Mouse (Mus musculus): ENCODE data around the gene 1700024G13Rik. TPM values are rescaled to one million over a fixed set of nuclear protein-coding genes. Genes with fewer than 3 reads are reported as not detected.

1700024G13Rik gene
- polyA plus RNA-seq, 2 experiments: not detected

GRCm38 (mm10) chr14:32332515-32333445, 55.4 kb downstream of the 1700024G13Rik start:
- no peaks in the 10 kb centered on the region for H3K9me3 ChIP-seq (ENCODE audit: control insufficient read depth, low read length)
- H3K27ac ChIP-seq (replicated peaks; ENCODE audit: low read depth, low read length): no peak overlapping the region
- no peaks in the 10 kb centered on the region for H3K27me3 ChIP-seq (ENCODE audit: control insufficient read depth, insufficient read depth, low read length)
- no peaks in the 10 kb centered on the region for H3K4me1 ChIP-seq (ENCODE audit: control insufficient read depth, insufficient read depth, low read length)
- H3K4me3 ChIP-seq (replicated peaks; ENCODE audit: low read length): no peak overlapping the region
- WGBS: 85% methylated on average over 20 of the region's 20 CpGs
- no peak for DNase-seq (ENCODE audit: low spot score)
- no peak overlapping the region for H3K4me2 ChIP-seq (replicated peaks; ENCODE audit: low read depth, low read length, severe bottlenecking)
- no peak for TF ChIP-seq POLR2A (IDR thresholded peaks at IDR 0.05; ENCODE audit: borderline replicate concordance, extremely low read depth, insufficient read depth, insufficient read length)
- H3K9ac ChIP-seq (ENCODE audit: low read depth, low read length, severe bottlenecking): no peak overlapping the region
- H3K36me3 ChIP-seq (ENCODE audit: control insufficient read depth, insufficient read depth, low read length): peaks cover 2% of the 10 kb centered on the region; the same call in 1 of the 2 replicates
- no peak for ATAC-seq (ENCODE audit: low FRiP score, low read depth)

GRCm38 (mm10) chr14:32327366-32327765, 60.8 kb downstream of the 1700024G13Rik start:
- Histone ChIP-seq H3K27ac (replicated peaks; ENCODE audit: low read depth, low read length) (no peak overlapping the region), H3K4me2 (replicated peaks; ENCODE audit: low read depth, low read length, severe bottlenecking) (no peak overlapping the region), H3K27me3 (ENCODE audit: control insufficient read depth, insufficient read depth, low read length) (no peaks in the 10 kb centered on the region), H3K9ac (ENCODE audit: low read depth, low read length, severe bottlenecking) (no peak overlapping the region), H3K36me3 (ENCODE audit: control insufficient read depth, insufficient read depth, low read length) (no peaks in the 10 kb centered on the region), H3K4me1 (ENCODE audit: control insufficient read depth, insufficient read depth, low read length) (no peaks in the 10 kb centered on the region), H3K9me3 (ENCODE audit: control insufficient read depth, low read length) (no peaks in the 10 kb centered on the region), H3K4me3 (replicated peaks; ENCODE audit: low read length) (no peak overlapping the region)
- 91% methylated on average over 9 of the region's 9 CpGs for WGBS
- DNase-seq (ENCODE audit: low spot score) (no peak), ATAC-seq (ENCODE audit: low FRiP score, low read depth) (no peak)
- no peak for TF ChIP-seq POLR2A (IDR thresholded peaks at IDR 0.05; ENCODE audit: borderline replicate concordance, extremely low read depth, insufficient read depth, insufficient read length)

Other genes starting within 250 kb of the 1700024G13Rik start
- gene Msmb, start 246.4 kb downstream of the 1700024G13Rik start, polyA plus RNA-seq (2012; rRNA removed): not detected in 2 replicates
- gene Msmb, start 246.4 kb downstream of the 1700024G13Rik start, polyA plus RNA-seq (2014; fragmentation: Nextera tagmentation; extraction: Ambion mirVana): not detected in 2 replicates
- gene Ncoa4, start 228.5 kb downstream of the 1700024G13Rik start, polyA plus RNA-seq (2012; rRNA removed): 40.8 and 45.6 TPM in 2 replicates
- gene Ncoa4, start 228.5 kb downstream of the 1700024G13Rik start, polyA plus RNA-seq (2014; fragmentation: Nextera tagmentation; extraction: Ambion mirVana): 106 and 113 TPM in 2 replicates
- gene Timm23, start 186.5 kb downstream of the 1700024G13Rik start, polyA plus RNA-seq (2012; rRNA removed): 158 and 183 TPM in 2 replicates
- 301 and 309 TPM in 2 replicates for gene Timm23, start 186.5 kb downstream of the 1700024G13Rik start, polyA plus RNA-seq (2014; fragmentation: Nextera tagmentation; extraction: Ambion mirVana)
- gene Parg, start 186.4 kb downstream of the 1700024G13Rik start, polyA plus RNA-seq (2012; rRNA removed): 19.1 and 19.5 TPM in 2 replicates
- 44.5 and 49.2 TPM in 2 replicates for gene Parg, start 186.4 kb downstream of the 1700024G13Rik start, polyA plus RNA-seq (2014; fragmentation: Nextera tagmentation; extraction: Ambion mirVana)
- 11.2 and 13.3 TPM in 2 replicates for gene Ogdhl, start 66.4 kb downstream of the 1700024G13Rik start, polyA plus RNA-seq (2012; rRNA removed)
- 9.7 and 11.4 TPM in 2 replicates for gene Ogdhl, start 66.4 kb downstream of the 1700024G13Rik start, polyA plus RNA-seq (2014; fragmentation: Nextera tagmentation; extraction: Ambion mirVana)
- 0.04 and 0.14 TPM in 2 replicates for gene Slc18a3, start 76.5 kb upstream of the 1700024G13Rik start, polyA plus RNA-seq (2012; rRNA removed)
- not detected in 2 replicates for gene Slc18a3, start 76.5 kb upstream of the 1700024G13Rik start, polyA plus RNA-seq (2014; fragmentation: Nextera tagmentation; extraction: Ambion mirVana)
- gene Chat, start 77.6 kb upstream of the 1700024G13Rik start, polyA plus RNA-seq (2012; rRNA removed): 0.03 TPM in 1 of 2 replicates, not detected in the other
- gene Chat, start 77.6 kb upstream of the 1700024G13Rik start, polyA plus RNA-seq (2014; fragmentation: Nextera tagmentation; extraction: Ambion mirVana): not detected in 2 replicates
- gene Ercc6, start 125.1 kb upstream of the 1700024G13Rik start, polyA plus RNA-seq (2012; rRNA removed): 12.2 and 12.8 TPM in 2 replicates
- 15.0 and 19.3 TPM in 2 replicates for gene Ercc6, start 125.1 kb upstream of the 1700024G13Rik start, polyA plus RNA-seq (2014; fragmentation: Nextera tagmentation; extraction: Ambion mirVana)
- gene Prrxl1, start 211.0 kb upstream of the 1700024G13Rik start, polyA plus RNA-seq (2012; rRNA removed): 0.09 and 0.20 TPM in 2 replicates
- 0.25 TPM in 1 of 2 replicates, not detected in the other for gene Prrxl1, start 211.0 kb upstream of the 1700024G13Rik start, polyA plus RNA-seq (2014; fragmentation: Nextera tagmentation; extraction: Ambion mirVana)